Mouse (Mus musculus) cerebellum, adult 2 months (tissue): Measurements from ENCODE around the gene Vwa7.

Experiments
- CTCF ChIP-seq: fragments of 200-500 bp; IDR thresholded peaks from 2 replicates; pipeline ENCODE4 v1.5.1; 2011; ENCODE audit warnings: low read depth, mild to moderate bottlenecking, control low read depth, low read length, moderate library complexity, borderline replicate concordance; ENCODE audit not compliant: insufficient read depth
- POLR2A ChIP-seq: fragments of 200-500 bp; IDR thresholded peaks from 2 replicates; pipeline ENCODE4 v1.6.1; 2011; ENCODE audit warnings: low read length, control low read depth, borderline replicate concordance; ENCODE audit not compliant: insufficient read depth

DNA sequence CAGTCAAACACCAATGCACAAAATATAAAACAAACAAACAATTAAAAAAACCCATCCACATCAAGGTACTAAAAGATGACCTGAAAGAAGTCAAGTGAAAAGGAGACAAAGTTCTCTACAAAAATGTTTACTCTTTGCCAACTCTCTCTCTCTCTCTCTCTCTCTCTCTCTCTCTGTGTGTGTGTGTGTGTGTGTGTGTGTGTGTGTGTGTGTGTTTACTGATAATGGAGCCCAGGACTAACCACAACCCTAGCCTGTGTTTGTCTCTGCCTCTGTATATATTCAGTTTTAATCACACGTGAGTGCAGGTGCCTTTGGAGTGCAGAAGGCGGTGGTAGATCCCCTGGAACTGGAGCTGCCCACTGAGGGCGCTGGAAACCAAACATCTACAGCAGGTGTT lies 40.7 kb downstream of the Vwa7 start:
- TF ChIP-seq POLR2A (no peak), CTCF (no peak)
